Mouse (Mus musculus) liver, embryonic 15.5 days (tissue): ENCODE data around the gene Dbt. TPM values are rescaled to one million over a fixed set of nuclear protein-coding genes. Genes with fewer than 3 reads are reported as not detected.
"Not testable (repeated sequence)": the region's sequence is repeated elsewhere in the genome, so short reads cannot be mapped to it uniquely, and the experiment has no call there.

Source experiments
- ATAC-seq: fragments of 200-750 bp; cut with Nextera tagmentation; 2 replicates; pipeline ENCODE4 v1.8.0; 2017; ENCODE audit warnings: moderate number of reproducible peaks, mild to moderate bottlenecking, moderate library complexity; ENCODE audit not compliant: insufficient read depth
- H3K27ac ChIP-seq: fragments of 300-500 bp; sonication (generic); replicated peaks from 2 replicates; pipeline ENCODE4 v1.5.1; 2015; ENCODE audit warnings: mild to moderate bottlenecking, inconsistent platforms
- H3K27me3 ChIP-seq: fragments of 300-500 bp; sonication (generic); 2 replicates; pipeline ENCODE4 v1.6.1; 2015; ENCODE audit warnings: mild to moderate bottlenecking, inconsistent platforms
- H3K36me3 ChIP-seq: fragments of 300-500 bp; sonication (generic); replicated peaks from 2 replicates; pipeline ENCODE4 v1.6.1; 2015; ENCODE audit warnings: moderate library complexity, mild to moderate bottlenecking, inconsistent platforms
- H3K4me1 ChIP-seq: fragments of 300-500 bp; sonication (generic); replicated peaks from 2 replicates; pipeline ENCODE4 v1.6.1; 2015; ENCODE audit warnings: inconsistent platforms
- H3K4me2 ChIP-seq: fragments of 300-500 bp; sonication (generic); 2 replicates; pipeline ENCODE4 v1.6.1; 2015; ENCODE audit warnings: moderate library complexity, mild to moderate bottlenecking, inconsistent platforms
- H3K4me3 ChIP-seq: fragments of 300-500 bp; sonication (generic); replicated peaks from 2 replicates; pipeline ENCODE4 v1.5.1; 2015; ENCODE audit warnings: mild to moderate bottlenecking, inconsistent platforms
- H3K9ac ChIP-seq: fragments of 300-500 bp; sonication (generic); 2 replicates; pipeline ENCODE4 v1.6.1; 2015; ENCODE audit warnings: moderate library complexity, mild to moderate bottlenecking, inconsistent platforms
- H3K9me3 ChIP-seq: fragments of 300-500 bp; sonication (generic); replicated peaks from 2 replicates; pipeline ENCODE4 v1.6.1; 2016; ENCODE audit warnings: inconsistent platforms
- WGBS: fragments of 180-500 bp; shearing (Covaris S2); methylation state at CpG from one replicate; pipeline ENCODE4 v1.1.7; 2015; ENCODE audit warnings: mixed read lengths; ENCODE audit not compliant: insufficient replicate concordance; 5-methylcytosine and 5-hydroxymethylcytosine counted together
- polyA plus RNA-seq: library from polyadenylated mRNA; unstranded; fragments of >200 nt; fragmentation: Nextera tagmentation; extraction: Ambion mirVana; gene quantifications from 2 replicates; pipeline ENCODE4 v1.2.1, GENCODE M21; 2015

Gene Dbt
- polyA plus RNA-seq, 1 experiment from 2014 or later: 14.2 TPM

DNA sequence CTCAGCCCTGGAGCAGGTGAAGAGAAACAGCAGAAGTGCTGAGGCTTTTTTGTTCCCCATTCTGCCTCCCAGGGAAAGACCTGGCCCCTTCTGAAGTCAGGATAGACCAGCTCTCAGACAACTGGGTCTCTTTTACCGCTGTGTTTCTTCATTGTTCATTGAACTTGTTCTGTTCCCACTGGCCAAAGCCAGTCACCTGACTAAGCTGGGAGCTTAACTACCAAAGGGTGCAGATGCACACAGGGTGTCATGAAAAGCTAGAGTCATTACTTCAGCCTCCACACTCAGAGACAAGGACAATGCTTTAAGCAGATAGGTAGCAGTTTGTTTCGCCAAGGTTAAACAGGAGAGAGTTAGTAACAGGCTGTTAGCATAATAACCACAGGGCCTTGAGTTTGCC lies 29.2 kb downstream of the Dbt start:
- Histone ChIP-seq H3K27ac (0 out of 2 replicates have a peak overlapping the region, but pooled peaks have one; percentile 0), H3K4me1 (0 out of 2 replicates have a peak, but pooled peaks cover 7% of the 10 kb centered on the region), H3K9me3 (no peaks in the 10 kb centered on the region), H3K36me3 (peaks cover 28% of the 10 kb centered on the region), H3K27me3 (no peaks in the 10 kb centered on the region), H3K4me3 (no peak overlapping the region), H3K4me2 (no peak overlapping the region), H3K9ac (no peak overlapping the region)
- no peak for ATAC-seq
- 35% methylated on average over 2 of the region's 2 CpGs for WGBS

DNA sequence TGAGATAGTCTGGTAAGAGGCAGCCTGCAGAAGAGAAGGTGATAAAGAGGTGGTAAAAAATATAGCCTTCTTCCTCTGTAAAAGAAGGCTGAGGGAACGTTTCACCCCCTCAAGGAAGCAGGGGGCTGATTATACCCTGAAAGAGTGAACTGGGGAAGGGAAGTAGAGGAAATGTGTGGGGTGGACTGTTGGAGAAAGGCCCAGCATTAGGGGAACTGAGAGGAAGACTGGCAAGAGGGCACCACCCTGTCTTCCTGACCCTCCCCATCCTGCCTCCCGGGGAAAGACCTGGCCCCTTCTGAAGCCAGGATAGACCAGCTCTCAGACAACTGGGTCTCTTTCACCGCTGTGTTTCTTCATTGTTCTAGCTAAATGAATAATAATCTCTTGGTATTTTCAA lies 29.7 kb downstream of the Dbt start:
- Histone ChIP-seq H3K4me3 (no peak overlapping the region), H3K36me3 (peaks cover 30% of the 10 kb centered on the region), H3K9me3 (no peaks in the 10 kb centered on the region), H3K4me1 (0 out of 2 replicates have a peak, but pooled peaks cover 7% of the 10 kb centered on the region), H3K4me2 (no peak overlapping the region), H3K9ac (no peak overlapping the region), H3K27me3 (no peaks in the 10 kb centered on the region), H3K27ac (0 out of 2 replicates have a peak overlapping the region, but pooled peaks have one; percentile 0)
- ATAC-seq: no peak
- 31% methylated on average over 3 of the region's 3 CpGs for WGBS

DNA sequence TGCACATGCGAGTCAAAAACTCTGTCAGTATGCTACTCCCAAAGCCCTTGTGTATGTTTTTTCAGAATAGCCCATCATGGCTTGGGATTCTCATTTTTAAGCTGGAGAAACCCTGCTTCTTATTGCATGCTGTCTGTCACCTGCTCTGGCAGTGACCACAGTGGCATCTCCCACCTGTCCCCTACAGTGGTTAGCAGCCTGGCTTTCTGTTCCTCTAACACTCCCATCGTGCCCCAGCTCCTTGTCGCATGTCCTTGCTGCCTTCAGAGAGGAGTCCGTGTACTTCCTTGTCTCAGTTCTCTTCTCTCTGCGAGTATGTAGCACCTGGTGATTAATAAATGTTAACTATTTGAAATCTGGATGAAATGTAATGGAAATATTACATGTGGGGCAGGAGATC lies 34.6 kb downstream of the Dbt start:
- WGBS: 81% methylated on average over 5 of the region's 5 CpGs
- Histone ChIP-seq H3K27ac (no peak overlapping the region), H3K9me3 (no peaks in the 10 kb centered on the region), H3K4me3 (no peak overlapping the region), H3K36me3 (peaks cover 27% of the 10 kb centered on the region), H3K4me2 (no peak overlapping the region), H3K27me3 (no peaks in the 10 kb centered on the region), H3K9ac (no peak overlapping the region), H3K4me1 (0 out of 2 replicates have a peak, but pooled peaks cover 4% of the 10 kb centered on the region)
- no peak for ATAC-seq

DNA sequence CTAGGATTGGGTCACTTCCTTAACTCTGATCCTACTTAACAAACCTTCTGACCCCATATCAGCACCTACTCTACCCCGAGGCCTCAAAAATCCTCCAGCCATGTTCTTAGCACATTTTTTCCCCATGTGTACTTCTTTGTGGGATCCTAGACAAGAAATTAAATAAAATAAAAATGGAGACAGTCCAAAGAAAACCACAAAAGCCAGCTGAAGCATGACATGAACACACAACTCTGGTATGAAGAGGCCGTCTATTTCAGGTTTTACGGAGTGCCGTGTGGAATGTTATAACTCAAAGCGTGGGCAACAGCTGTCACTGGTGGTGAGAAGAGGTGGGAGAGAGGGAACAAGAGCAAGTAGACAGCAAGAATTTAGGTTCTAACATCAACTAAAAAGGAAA lies 38.5 kb downstream of the Dbt start:
- Histone ChIP-seq H3K9me3 (no peaks in the 10 kb centered on the region), H3K4me2 (no peak overlapping the region), H3K27me3 (no peaks in the 10 kb centered on the region), H3K27ac (no peak overlapping the region), H3K9ac (no peak overlapping the region), H3K4me3 (no peak overlapping the region), H3K4me1 (no peaks in the 10 kb centered on the region), H3K36me3 (peaks cover 15% of the 10 kb centered on the region)
- ATAC-seq: no peak
- WGBS: 81% methylated on average over 5 of the region's 5 CpGs

DNA sequence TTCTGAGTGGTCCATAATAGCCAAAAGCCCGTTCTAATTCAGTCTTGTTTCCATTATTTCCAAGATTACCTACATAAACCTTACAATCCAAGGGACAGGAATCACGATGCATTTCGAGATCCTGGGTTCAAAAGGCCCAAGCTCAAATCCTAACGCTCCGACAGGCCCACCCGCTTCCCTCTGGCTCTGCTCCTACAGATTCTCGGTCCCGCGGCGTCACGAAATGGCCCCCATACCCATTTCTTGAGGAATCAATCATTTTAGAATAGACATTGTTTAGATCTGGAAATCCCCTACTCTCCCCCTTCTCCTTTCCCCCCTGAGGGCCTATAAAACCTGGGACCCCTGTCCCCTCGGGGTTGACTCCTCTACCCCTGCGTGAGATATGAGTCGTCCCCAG lies 48.4 kb downstream of the Dbt start:
- not testable (repeated sequence) for H3K9ac ChIP-seq, H3K27ac ChIP-seq, H3K4me3 ChIP-seq, H3K4me2 ChIP-seq, H3K36me3 ChIP-seq, H3K9me3 ChIP-seq, H3K27me3 ChIP-seq, ATAC-seq
- H3K4me1 ChIP-seq: peaks cover 33% of the 10 kb centered on the region
- WGBS: 94% methylated on average over 14 of the region's 14 CpGs

DNA sequence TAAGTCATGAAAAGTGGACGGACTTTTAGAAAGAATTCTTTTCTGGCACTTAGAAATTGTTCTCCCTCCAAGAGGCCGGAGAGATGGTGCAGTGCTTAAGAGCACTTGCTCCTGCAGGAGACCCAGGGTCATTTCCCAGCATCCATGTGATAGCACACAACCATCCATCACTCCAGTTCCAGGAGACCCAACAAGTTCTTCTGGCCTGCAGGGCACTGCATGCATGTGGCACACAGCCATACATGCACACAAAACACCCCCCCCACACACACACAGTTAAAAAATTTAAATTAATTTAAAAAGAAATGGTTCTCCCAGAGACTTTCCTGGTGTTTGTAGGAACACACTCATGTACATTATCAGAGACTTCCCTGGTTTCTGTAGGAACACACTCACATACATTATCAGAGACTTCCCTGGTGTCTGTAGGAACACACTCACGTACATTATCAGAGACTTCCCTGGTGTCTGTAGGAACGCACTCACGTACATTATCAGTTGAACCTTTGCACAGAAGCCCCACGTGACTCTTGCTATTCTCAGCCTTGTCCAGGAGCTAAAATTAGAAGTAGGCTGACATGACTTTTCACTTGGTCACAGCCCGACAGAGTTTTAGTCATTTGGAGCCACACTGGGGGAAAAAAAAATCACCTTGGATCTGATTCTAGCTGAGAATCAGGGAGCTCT lies 49.7 kb downstream of the Dbt start, which contains the start of gene Lrrc39:
Lrrc39 (plus strand) TSS at position 566 of the 687 bp plus-strand sequence.
- Histone ChIP-seq H3K27ac (peak within 1 kb of the TSS; percentile 94), H3K27me3 (no peaks in the 10 kb centered on the region), H3K36me3 (peaks cover 13% of the 10 kb centered on the region), H3K4me2 (peak within 1 kb of the TSS; percentile 72), H3K9ac (peak within 1 kb of the TSS; percentile 62), H3K4me3 (peak within 1 kb of the TSS; percentile 64), H3K4me1 (peaks cover 33% of the 10 kb centered on the region), H3K9me3 (peaks cover 6% of the 10 kb centered on the region)
- ATAC-seq: peak; percentile 99
- WGBS: 24% methylated on average over 7 of the region's 7 CpGs

DNA sequence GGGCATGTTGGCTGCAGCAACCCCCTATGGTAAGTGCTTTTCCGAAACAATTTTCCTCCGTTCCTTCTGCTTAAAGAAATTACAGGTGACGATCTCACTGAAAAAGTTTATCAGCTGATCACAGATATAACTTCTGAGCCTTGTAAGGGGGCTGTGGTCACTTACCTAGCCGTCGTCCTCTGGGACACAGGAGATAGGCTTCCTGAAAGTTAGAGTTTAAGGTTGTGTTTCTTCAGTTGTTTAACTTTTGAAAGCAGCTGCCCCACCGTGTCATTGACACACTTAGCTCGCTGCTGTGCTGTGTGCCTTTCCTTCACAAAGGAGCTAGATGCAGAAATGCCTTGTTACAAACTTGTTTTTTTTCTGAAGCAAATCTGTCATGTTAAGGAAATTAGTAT lies 50.2 kb downstream of the Dbt start:
- Histone ChIP-seq H3K27ac (peak overlapping the region; percentile 94), H3K4me3 (peak overlapping the region; percentile 64), H3K9me3 (peaks cover 6% of the 10 kb centered on the region), H3K4me1 (peaks cover 33% of the 10 kb centered on the region), H3K36me3 (peaks cover 13% of the 10 kb centered on the region), H3K4me2 (peak overlapping the region; percentile 72), H3K9ac (peak overlapping the region; percentile 62), H3K27me3 (no peaks in the 10 kb centered on the region)
- peak; percentile 68 for ATAC-seq
- 18% methylated on average over 7 of the region's 7 CpGs for WGBS

DNA sequence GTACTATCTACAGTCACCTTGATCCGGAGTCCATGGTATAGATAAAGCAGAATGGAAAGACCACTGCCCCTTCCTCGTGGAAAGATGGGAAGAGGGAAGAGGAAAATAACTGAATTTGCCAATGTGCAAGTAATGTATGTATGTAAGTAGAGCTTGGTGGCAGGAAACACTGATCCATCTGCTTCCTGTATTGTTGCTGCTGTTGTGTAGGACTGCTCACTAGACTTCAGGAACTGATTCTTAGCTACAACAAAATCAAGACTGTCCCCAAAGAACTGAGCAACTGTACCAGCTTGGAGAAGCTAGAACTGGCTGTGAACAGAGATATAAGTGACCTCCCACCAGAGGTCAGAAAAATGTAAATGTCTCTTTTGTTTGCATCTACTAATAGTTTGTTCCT lies 57.8 kb downstream of the Dbt start:
- Histone ChIP-seq H3K4me3 (no peak overlapping the region), H3K9ac (no peak overlapping the region), H3K27ac (no peak overlapping the region), H3K4me2 (no peak overlapping the region), H3K27me3 (no peaks in the 10 kb centered on the region), H3K36me3 (peaks cover 17% of the 10 kb centered on the region), H3K9me3 (peaks cover 6% of the 10 kb centered on the region), H3K4me1 (no peaks in the 10 kb centered on the region)
- WGBS: 30% methylated on average over 2 of the region's 2 CpGs
- no peak for ATAC-seq

DNA sequence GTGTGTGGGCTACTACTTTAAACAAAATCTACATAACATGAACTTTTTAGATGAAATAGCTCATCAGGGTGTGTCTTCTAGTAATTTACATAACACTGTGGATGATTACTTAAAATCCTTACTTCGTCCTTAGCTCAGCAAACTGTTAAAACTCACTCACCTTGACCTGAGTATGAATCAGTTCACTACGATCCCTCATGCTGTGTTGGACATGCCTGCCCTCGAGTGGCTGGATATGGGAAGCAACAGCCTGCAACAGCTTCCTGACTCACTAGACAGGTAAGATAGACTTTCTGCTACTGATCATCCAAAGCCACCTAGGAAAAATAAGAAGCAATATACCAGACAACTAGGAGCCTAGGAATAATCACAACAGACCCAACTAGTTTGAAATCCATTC lies 64.4 kb downstream of the Dbt start:
- H3K36me3 ChIP-seq: peaks cover 32% of the 10 kb centered on the region
- WGBS: 46% methylated on average over 3 of the region's 3 CpGs
- H3K27me3 ChIP-seq: no peaks in the 10 kb centered on the region
- H3K4me2 ChIP-seq: no peak overlapping the region
- H3K27ac ChIP-seq: no peak overlapping the region
- no peaks in the 10 kb centered on the region for H3K4me1 ChIP-seq
- no peak for ATAC-seq
- no peaks in the 10 kb centered on the region for H3K9me3 ChIP-seq
- H3K4me3 ChIP-seq: no peak overlapping the region
- no peak overlapping the region for H3K9ac ChIP-seq

DNA sequence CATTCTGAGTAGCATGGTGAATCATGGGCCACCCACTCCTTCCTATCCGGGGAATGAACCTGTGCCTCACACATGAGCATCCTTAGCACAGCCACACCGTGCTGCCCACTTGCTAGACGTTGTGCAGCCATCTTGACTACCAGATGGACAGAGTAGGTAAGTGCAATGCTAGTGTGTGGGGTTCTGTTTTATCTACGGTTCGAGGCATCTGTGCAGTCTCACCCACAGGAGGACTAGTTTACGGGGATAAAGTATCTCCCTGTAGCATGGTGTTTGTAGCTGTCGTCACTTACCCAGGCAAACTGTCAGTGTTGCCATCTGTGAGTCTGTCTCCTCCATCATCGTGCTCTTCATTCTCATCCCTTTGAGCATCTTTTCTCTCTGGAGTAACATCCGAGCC lies 69.3 kb downstream of the Dbt start:
- Histone ChIP-seq H3K9ac (no peak overlapping the region), H3K27me3 (no peaks in the 10 kb centered on the region), H3K4me2 (no peak overlapping the region), H3K4me3 (no peak overlapping the region), H3K36me3 (peaks cover 73% of the 10 kb centered on the region), H3K27ac (no peak overlapping the region), H3K9me3 (no peaks in the 10 kb centered on the region), H3K4me1 (no peaks in the 10 kb centered on the region)
- WGBS: 84% methylated on average over 9 of the region's 9 CpGs
- ATAC-seq: no peak

DNA sequence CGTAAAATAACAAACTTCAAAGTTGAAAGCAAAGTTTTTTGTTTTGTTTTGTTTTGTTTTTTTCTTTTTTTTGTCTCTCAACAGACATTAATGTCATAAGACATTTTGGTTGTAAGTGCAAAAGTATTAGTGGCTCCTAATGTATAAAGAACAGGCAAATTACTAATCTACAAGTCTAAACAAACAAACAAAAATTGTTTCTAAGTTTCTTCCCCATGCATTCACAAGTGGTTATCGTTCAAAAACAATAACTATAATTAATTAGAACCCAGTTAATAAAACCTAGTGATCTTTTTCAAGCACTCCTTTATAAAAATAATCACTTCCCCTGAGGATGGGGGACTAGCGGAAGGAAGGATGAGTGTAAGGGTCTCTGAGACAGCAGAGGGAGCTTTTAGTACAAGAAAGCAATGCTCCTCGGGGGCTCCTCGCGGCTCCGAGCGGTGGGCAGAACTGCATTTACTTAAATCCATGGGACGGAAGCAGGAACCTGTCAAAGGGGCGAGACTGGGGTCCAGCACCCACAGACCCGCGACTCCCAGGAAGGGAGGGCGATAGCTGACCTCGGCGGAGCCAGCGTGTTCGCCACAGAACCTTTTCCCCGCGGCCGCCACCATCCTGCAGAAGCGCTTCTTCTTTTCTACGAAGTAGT lies 81.3 kb downstream of the Dbt start:
- Histone ChIP-seq H3K4me2 (peak overlapping the region; percentile 80), H3K4me3 (peak overlapping the region; percentile 78), H3K9me3 (no peaks in the 10 kb centered on the region), H3K9ac (peak overlapping the region; percentile 83), H3K36me3 (peaks cover 33% of the 10 kb centered on the region), H3K27me3 (no peaks in the 10 kb centered on the region), H3K27ac (peak overlapping the region; percentile 84), H3K4me1 (peaks cover 30% of the 10 kb centered on the region)
- peak; percentile 50 for ATAC-seq
- 2% methylated on average over 22 of the region's 22 CpGs for WGBS
